Mouse (Mus musculus): ENCODE results near the gene Gm45808.

DNA sequence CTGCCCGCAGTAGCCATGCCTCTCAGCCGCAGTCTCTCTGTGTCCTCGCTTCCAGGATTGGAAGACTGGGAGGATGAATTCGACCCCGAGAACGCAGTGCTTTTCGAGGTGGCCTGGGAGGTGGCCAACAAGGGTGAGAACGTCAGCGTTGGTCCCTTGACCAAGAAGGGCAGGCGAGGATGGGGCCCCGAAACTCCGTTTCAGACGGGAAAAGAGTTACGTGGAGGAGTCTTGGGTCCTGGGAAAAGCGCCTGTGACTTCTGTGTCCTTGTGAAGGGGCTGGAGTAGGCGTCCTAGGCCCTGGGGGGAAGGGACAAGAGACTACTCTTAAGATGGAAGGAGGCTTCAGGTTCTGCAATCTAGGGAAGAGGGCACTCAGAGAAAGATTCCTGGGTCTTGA is 51.6 kb downstream of the Gm45808 start:
- TF ChIP-seq CTCF (IDR thresholded peaks at IDR 0.05; ENCODE audit: low read depth) (no peak), EP300 (IDR thresholded peaks at IDR 0.05; ENCODE audit: low read depth) (no peak)

Measured in liver, postnatal 0 days (tissue).